Mouse (Mus musculus): Measurements from ENCODE around the gene Ace2. TPM values are rescaled to one million over a fixed set of nuclear protein-coding genes. Genes with fewer than 3 reads are reported as not detected.

Gene Ace2
- total RNA-seq, 1 experiment, result not detected

GRCm38 (mm10) chrX:164095838-164096237, 43.3 kb upstream of the Ace2 start:
- H3K27ac ChIP-seq (ENCODE audit: insufficient read depth, low read depth, low read length, poor library complexity, severe bottlenecking), result no peak overlapping the region
- in situ Hi-C loops (cut with MboI; ENCODE audit: low sequenced_read_pairs in 2 of 2, unreplicated experiment in 2 of 2), result no loop called here
- no peaks in the 10 kb centered on the region for H3K4me1 ChIP-seq (ENCODE audit: control insufficient read depth in 2 of 2, insufficient read depth in 2 of 2, low read length in 2 of 2, poor library complexity in 1 of 2)
- TF ChIP-seq ZC3H11A (IDR thresholded peaks at IDR 0.05; ENCODE audit: borderline replicate concordance, low read depth, low read length), result no peak
- TF ChIP-seq HCFC1 (IDR thresholded peaks at IDR 0.05; ENCODE audit: borderline replicate concordance, insufficient read depth, low read length), result no peak
- no peak for TF ChIP-seq ZNF384 (IDR thresholded peaks at IDR 0.05; ENCODE audit: low read depth, low read length)
- TF ChIP-seq MAFK (IDR thresholded peaks at IDR 0.05; ENCODE audit: insufficient read depth, low read depth, low read length), result no peak
- no peak for TF ChIP-seq CHD2 (IDR thresholded peaks at IDR 0.05; ENCODE audit: low read depth, low read length)
- H3K9me3 ChIP-seq (ENCODE audit: control insufficient read depth, insufficient read depth, low read depth, low read length), result no peaks in the 10 kb centered on the region
- H3K4me3 ChIP-seq (ENCODE audit: insufficient read depth in 1 of 2, low read depth in 1 of 2, low read length in 2 of 2, poor library complexity in 1 of 2, severe bottlenecking in 1 of 2), result no peak overlapping the region
- H3K36me3 ChIP-seq (ENCODE audit: control insufficient read depth, insufficient read depth, low read length, poor library complexity, severe bottlenecking), result no peaks in the 10 kb centered on the region
- DNase-seq (ENCODE audit: low read depth, low spot score), result no peak
- no peak overlapping the region for H3K9ac ChIP-seq (ENCODE audit: insufficient read depth, low read depth, low read length, poor library complexity, severe bottlenecking)

- no peaks in the 10 kb centered on the region for H3K9me3 ChIP-seq (ENCODE audit: control insufficient read depth, insufficient read depth, low read depth, low read length)
- no peak overlapping the region for H3K9ac ChIP-seq (ENCODE audit: insufficient read depth, low read depth, low read length, poor library complexity, severe bottlenecking)
- TF ChIP-seq HCFC1 (IDR thresholded peaks at IDR 0.05; ENCODE audit: borderline replicate concordance, insufficient read depth, low read length) (no peak), ZC3H11A (IDR thresholded peaks at IDR 0.05; ENCODE audit: borderline replicate concordance, low read depth, low read length) (no peak), ZNF384 (IDR thresholded peaks at IDR 0.05; ENCODE audit: low read depth, low read length) (no peak), MAFK (IDR thresholded peaks at IDR 0.05; ENCODE audit: insufficient read depth, low read depth, low read length) (no peak), CHD2 (IDR thresholded peaks at IDR 0.05; ENCODE audit: low read depth, low read length) (no peak)
- H3K4me3 ChIP-seq (ENCODE audit: insufficient read depth in 1 of 2, low read depth in 1 of 2, low read length in 2 of 2, poor library complexity in 1 of 2, severe bottlenecking in 1 of 2), result no peak overlapping the region
- in situ Hi-C loops (cut with MboI; ENCODE audit: low sequenced_read_pairs in 2 of 2, unreplicated experiment in 2 of 2), result no loop called here
- no peaks in the 10 kb centered on the region for H3K4me1 ChIP-seq (ENCODE audit: control insufficient read depth in 2 of 2, insufficient read depth in 2 of 2, low read length in 2 of 2, poor library complexity in 1 of 2)
- no peaks in the 10 kb centered on the region for H3K36me3 ChIP-seq (ENCODE audit: control insufficient read depth, insufficient read depth, low read length, poor library complexity, severe bottlenecking)
- no peak for DNase-seq (ENCODE audit: low read depth, low spot score)
- no peak overlapping the region for H3K27ac ChIP-seq (ENCODE audit: insufficient read depth, low read depth, low read length, poor library complexity, severe bottlenecking)
These were observed 37.6 kb upstream of the Ace2 start for GRCm38 (mm10) chrX:164101483-164101882.

- H3K9me3 ChIP-seq (ENCODE audit: control insufficient read depth, insufficient read depth, low read depth, low read length), result no peaks in the 10 kb centered on the region
- DNase-seq (ENCODE audit: low read depth, low spot score), result no peak
- H3K27ac ChIP-seq (ENCODE audit: insufficient read depth, low read depth, low read length, poor library complexity, severe bottlenecking), result no peak overlapping the region
- no peak overlapping the region for H3K4me3 ChIP-seq (ENCODE audit: insufficient read depth in 1 of 2, low read depth in 1 of 2, low read length in 2 of 2, poor library complexity in 1 of 2, severe bottlenecking in 1 of 2)
- no peaks in the 10 kb centered on the region for H3K36me3 ChIP-seq (ENCODE audit: control insufficient read depth, insufficient read depth, low read length, poor library complexity, severe bottlenecking)
- H3K9ac ChIP-seq (ENCODE audit: insufficient read depth, low read depth, low read length, poor library complexity, severe bottlenecking), result no peak overlapping the region
- TF ChIP-seq HCFC1 (IDR thresholded peaks at IDR 0.05; ENCODE audit: borderline replicate concordance, insufficient read depth, low read length), result no peak
- no peak for TF ChIP-seq CHD2 (IDR thresholded peaks at IDR 0.05; ENCODE audit: low read depth, low read length)
- no peak for TF ChIP-seq ZC3H11A (IDR thresholded peaks at IDR 0.05; ENCODE audit: borderline replicate concordance, low read depth, low read length)
- no peak for TF ChIP-seq MAFK (IDR thresholded peaks at IDR 0.05; ENCODE audit: insufficient read depth, low read depth, low read length)
- TF ChIP-seq ZNF384 (IDR thresholded peaks at IDR 0.05; ENCODE audit: low read depth, low read length), result no peak
- in situ Hi-C loops (cut with MboI; ENCODE audit: low sequenced_read_pairs in 2 of 2, unreplicated experiment in 2 of 2), result no loop called here
- no peaks in the 10 kb centered on the region for H3K4me1 ChIP-seq (ENCODE audit: control insufficient read depth in 2 of 2, insufficient read depth in 2 of 2, low read length in 2 of 2, poor library complexity in 1 of 2)
These were observed 36.9 kb upstream of the Ace2 start for GRCm38 (mm10) chrX:164102198-164102597.

DNA sequence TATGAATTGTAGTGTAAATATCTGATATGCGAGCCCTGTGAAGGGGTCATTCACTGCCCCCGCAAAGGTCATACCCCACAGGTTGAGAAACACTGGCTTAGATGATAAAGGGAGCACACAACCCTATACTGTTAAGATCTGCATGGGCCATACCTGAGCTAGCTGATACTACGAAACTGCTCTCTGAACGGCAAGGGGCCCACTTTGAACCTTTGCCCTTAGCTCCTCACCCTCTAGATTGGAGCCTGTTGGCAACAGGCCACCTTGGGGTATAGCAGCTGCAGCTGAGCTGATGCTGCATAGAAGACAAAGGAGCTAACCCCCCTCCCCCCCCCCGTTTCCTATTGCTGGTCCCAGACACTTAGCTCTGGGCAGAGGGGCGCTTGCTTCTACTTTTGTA, 36.5 kb upstream of the Ace2 start:
- in situ Hi-C loops (cut with MboI; ENCODE audit: low sequenced_read_pairs in 2 of 2, unreplicated experiment in 2 of 2), result no loop called here
- no peak for DNase-seq (ENCODE audit: low read depth, low spot score)
- H3K27ac ChIP-seq (ENCODE audit: insufficient read depth, low read depth, low read length, poor library complexity, severe bottlenecking), result no peak overlapping the region

DNA sequence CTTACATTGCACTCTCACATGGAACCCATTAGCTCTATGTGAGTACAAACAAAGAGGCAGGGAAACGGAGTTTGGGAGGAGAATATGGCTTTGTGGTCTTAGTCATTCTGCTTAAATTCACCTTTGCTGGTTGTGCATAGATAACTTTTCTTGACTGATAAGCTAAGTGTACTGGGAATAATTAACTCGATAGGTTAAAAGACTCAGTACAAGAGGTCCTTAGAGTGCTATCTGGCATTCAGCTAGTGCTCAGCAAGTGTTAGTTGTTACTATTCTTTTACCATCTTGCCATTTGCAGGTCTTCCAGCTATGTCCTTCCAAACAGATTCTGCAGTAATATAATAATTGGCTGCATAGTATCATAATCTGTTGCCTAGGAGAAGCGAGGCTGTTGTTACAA, 28.0 kb upstream of the Ace2 start:
- Histone ChIP-seq H3K4me1 (ENCODE audit: control insufficient read depth in 2 of 2, insufficient read depth in 2 of 2, low read length in 2 of 2, poor library complexity in 1 of 2) (no peaks in the 10 kb centered on the region), H3K9me3 (ENCODE audit: control insufficient read depth, insufficient read depth, low read depth, low read length) (no peaks in the 10 kb centered on the region), H3K4me3 (ENCODE audit: insufficient read depth in 1 of 2, low read depth in 1 of 2, low read length in 2 of 2, poor library complexity in 1 of 2, severe bottlenecking in 1 of 2) (no peak overlapping the region), H3K9ac (ENCODE audit: insufficient read depth, low read depth, low read length, poor library complexity, severe bottlenecking) (no peak overlapping the region), H3K27ac (ENCODE audit: insufficient read depth, low read depth, low read length, poor library complexity, severe bottlenecking) (no peak overlapping the region), H3K36me3 (ENCODE audit: control insufficient read depth, insufficient read depth, low read length, poor library complexity, severe bottlenecking) (no peaks in the 10 kb centered on the region)
- TF ChIP-seq CHD2 (IDR thresholded peaks at IDR 0.05; ENCODE audit: low read depth, low read length) (no peak), ZC3H11A (IDR thresholded peaks at IDR 0.05; ENCODE audit: borderline replicate concordance, low read depth, low read length) (no peak), HCFC1 (IDR thresholded peaks at IDR 0.05; ENCODE audit: borderline replicate concordance, insufficient read depth, low read length) (no peak), MAFK (IDR thresholded peaks at IDR 0.05; ENCODE audit: insufficient read depth, low read depth, low read length) (no peak), ZNF384 (IDR thresholded peaks at IDR 0.05; ENCODE audit: low read depth, low read length) (no peak)
- in situ Hi-C loops (cut with MboI; ENCODE audit: low sequenced_read_pairs in 2 of 2, unreplicated experiment in 2 of 2), result no loop called here
- DNase-seq (ENCODE audit: low read depth, low spot score), result no peak

More for the DNA sequence above, 36.5 kb upstream of the Ace2 start:
- Histone ChIP-seq H3K4me1 (ENCODE audit: control insufficient read depth in 2 of 2, insufficient read depth in 2 of 2, low read length in 2 of 2, poor library complexity in 1 of 2) (no peaks in the 10 kb centered on the region), H3K9ac (ENCODE audit: insufficient read depth, low read depth, low read length, poor library complexity, severe bottlenecking) (no peak overlapping the region), H3K36me3 (ENCODE audit: control insufficient read depth, insufficient read depth, low read length, poor library complexity, severe bottlenecking) (no peaks in the 10 kb centered on the region), H3K4me3 (ENCODE audit: insufficient read depth in 1 of 2, low read depth in 1 of 2, low read length in 2 of 2, poor library complexity in 1 of 2, severe bottlenecking in 1 of 2) (no peak overlapping the region), H3K9me3 (ENCODE audit: control insufficient read depth, insufficient read depth, low read depth, low read length) (no peaks in the 10 kb centered on the region)
- TF ChIP-seq CHD2 (IDR thresholded peaks at IDR 0.05; ENCODE audit: low read depth, low read length) (no peak), ZNF384 (IDR thresholded peaks at IDR 0.05; ENCODE audit: low read depth, low read length) (no peak), HCFC1 (IDR thresholded peaks at IDR 0.05; ENCODE audit: borderline replicate concordance, insufficient read depth, low read length) (no peak), ZC3H11A (IDR thresholded peaks at IDR 0.05; ENCODE audit: borderline replicate concordance, low read depth, low read length) (no peak), MAFK (IDR thresholded peaks at IDR 0.05; ENCODE audit: insufficient read depth, low read depth, low read length) (no peak)
